Mouse (Mus musculus) heart, embryonic 14.5 days (tissue): ENCODE data around the gene Grm5. TPM values are rescaled to one million over a fixed set of nuclear protein-coding genes. Genes with fewer than 3 reads are reported as not detected.

Source experiments
- ATAC-seq: fragments of 200-750 bp; cut with Nextera tagmentation; 2 replicates; pipeline ENCODE4 v1.8.0; 2017; ENCODE audit warnings: low read depth, moderate TSS enrichment; ENCODE audit not compliant: insufficient number of reproducible peaks, insufficient read depth, low FRiP score
- H3K27ac ChIP-seq, 2 experiments: fragments of 200-500 bp in 1 of 2; fragments of 300-500 bp in 1 of 2; sonication (generic) in 1 of 2; replicated peaks in 1 of 2; 2 replicates each; pipeline ENCODE4 v1.5.1; 2012 to 2014; ENCODE audit warnings: low read depth in 2 of 2, low read length in 2 of 2, control low read depth in 1 of 2, mild to moderate bottlenecking in 1 of 2, mixed read lengths in 1 of 2; ENCODE audit not compliant: control insufficient read depth in 1 of 2, insufficient read depth in 1 of 2
- H3K27me3 ChIP-seq: fragments of 300-500 bp; sonication (generic); 2 replicates; pipeline ENCODE4 v1.6.1; 2014; ENCODE audit warnings: mild to moderate bottlenecking, low read length, control low read depth; ENCODE audit not compliant: control insufficient read depth, insufficient read depth
- H3K36me3 ChIP-seq: fragments of 300-500 bp; sonication (generic); 2 replicates; pipeline ENCODE4 v1.6.1; 2014; ENCODE audit warnings: mild to moderate bottlenecking, control low read depth, low read length, mixed read lengths; ENCODE audit not compliant: control insufficient read depth, insufficient read depth
- H3K4me1 ChIP-seq, 2 experiments: fragments of 200-500 bp in 1 of 2; fragments of 300-500 bp in 1 of 2; sonication (generic) in 1 of 2; 2 replicates each; pipeline ENCODE4 v1.6.1; 2012 to 2014; ENCODE audit warnings: low read length in 2 of 2, control low read depth in 1 of 2, mixed read lengths in 1 of 2; ENCODE audit not compliant: control insufficient read depth in 2 of 2, insufficient read depth in 2 of 2
- H3K4me2 ChIP-seq: fragments of 300-500 bp; sonication (generic); 2 replicates; pipeline ENCODE4 v1.6.1; 2014; ENCODE audit warnings: mild to moderate bottlenecking, low read length
- H3K4me3 ChIP-seq, 2 experiments: fragments of 200-500 bp in 1 of 2; fragments of 300-500 bp in 1 of 2; sonication (generic) in 1 of 2; 2 replicates each; pipeline ENCODE4 v1.5.1; 2012 to 2014; ENCODE audit warnings: low read length in 2 of 2, mild to moderate bottlenecking in 2 of 2, control low read depth in 1 of 2, low read depth in 1 of 2, moderate library complexity in 1 of 2; ENCODE audit not compliant: control insufficient read depth in 1 of 2, insufficient read depth in 1 of 2
- H3K9ac ChIP-seq: fragments of 300-500 bp; sonication (generic); 2 replicates; pipeline ENCODE4 v1.6.1; 2014; ENCODE audit warnings: mild to moderate bottlenecking, low read length
- H3K9me3 ChIP-seq: fragments of 300-500 bp; sonication (generic); 2 replicates; pipeline ENCODE4 v1.6.1; 2016; ENCODE audit warnings: low read length, control low read depth; ENCODE audit not compliant: control insufficient read depth
- WGBS: fragments of 180-500 bp; shearing (Covaris S2); extraction: QIAGEN DNeasy Blood & Tissue Kit; methylation state at CpG from one replicate; pipeline ENCODE4 v1.1.7; 2014; 5-methylcytosine and 5-hydroxymethylcytosine counted together
- polyA plus RNA-seq: library from polyadenylated mRNA; unstranded; fragments of >200 nt; fragmentation: Nextera tagmentation; extraction: Ambion mirVana; gene quantifications from 2 replicates; pipeline ENCODE4 v1.2.1, GENCODE M21; 2014

Gene Grm5
- polyA plus RNA-seq, 1 experiment from 2014 or later: not detected

- Histone ChIP-seq H3K27ac (no peak overlapping the region), H3K27me3 (no peaks in the 10 kb centered on the region), H3K4me1 (no peaks in the 10 kb centered on the region), H3K9me3 (no peaks in the 10 kb centered on the region), H3K9ac (no peak overlapping the region), H3K36me3 (no peaks in the 10 kb centered on the region), H3K4me2 (no peak overlapping the region), H3K4me3 (no peak overlapping the region)
- 0 out of 2 replicates have a peak, but pooled peaks have one; percentile 47 for ATAC-seq
- WGBS: 3% methylated on average over 1 of the region's 1 CpGs
Measured at GRCm38 (mm10) chr7:88097715-88098114, 513.7 kb downstream of the Grm5 start.

GRCm38 (mm10) chr7:88116724-88117409, 532.9 kb downstream of the Grm5 start:
- no peak overlapping the region for H3K4me3 ChIP-seq
- no peak overlapping the region for H3K27ac ChIP-seq
- no peak overlapping the region for H3K9ac ChIP-seq
- H3K36me3 ChIP-seq: no peaks in the 10 kb centered on the region
- H3K4me1 ChIP-seq: no peaks in the 10 kb centered on the region
- no peaks in the 10 kb centered on the region for H3K27me3 ChIP-seq
- H3K4me2 ChIP-seq: no peak overlapping the region
- no peaks in the 10 kb centered on the region for H3K9me3 ChIP-seq
- no peak for ATAC-seq
- WGBS: 71% methylated on average over 6 of the region's 6 CpGs

- no peak overlapping the region for H3K9ac ChIP-seq
- H3K27me3 ChIP-seq: peaks cover 19% of the 10 kb centered on the region
- no peak overlapping the region for H3K4me3 ChIP-seq
- H3K4me2 ChIP-seq: no peak overlapping the region
- ATAC-seq: no peak
- peaks cover 0 to 3% of the 10 kb centered on the region in 2 experiments; a peak in 1 of 4 replicates for H3K4me1 ChIP-seq
- no peaks in the 10 kb centered on the region for H3K9me3 ChIP-seq
- WGBS: 85% methylated on average over 8 of the region's 8 CpGs
- no peaks in the 10 kb centered on the region for H3K36me3 ChIP-seq
- no peak overlapping the region for H3K27ac ChIP-seq
Measured at GRCm38 (mm10) chr7:88128080-88128848, 544.3 kb downstream of the Grm5 start.

GRCm38 (mm10) chr7:88129536-88130487, 545.8 kb downstream of the Grm5 start:
- no peaks in the 10 kb centered on the region for H3K36me3 ChIP-seq
- 9% methylated on average over 41 of the region's 41 CpGs for WGBS
- H3K9me3 ChIP-seq: no peaks in the 10 kb centered on the region
- peaks cover 0 to 3% of the 10 kb centered on the region in 2 experiments; a peak in 1 of 4 replicates for H3K4me1 ChIP-seq
- ATAC-seq: no peak; the same call in 1 of the 2 replicates
- H3K27me3 ChIP-seq: peaks cover 19% of the 10 kb centered on the region
- peak overlapping the region; percentile 67 for H3K4me2 ChIP-seq
- no peak overlapping the region for H3K27ac ChIP-seq
- H3K9ac ChIP-seq: no peak overlapping the region; the same call in 1 of the 2 replicates
- peak overlapping the region; percentile 33 to 35 for H3K4me3 ChIP-seq

GRCm38 (mm10) chr7:88130488-88130849, 546.5 kb downstream of the Grm5 start:
- peaks cover 0 to 3% of the 10 kb centered on the region in 2 experiments; a peak in 1 of 4 replicates for H3K4me1 ChIP-seq
- no peak overlapping the region; the same call in 1 of the 2 replicates for H3K9ac ChIP-seq
- no peaks in the 10 kb centered on the region for H3K9me3 ChIP-seq
- WGBS: 22% methylated on average over 22 of the region's 22 CpGs
- no peak for ATAC-seq
- no peaks in the 10 kb centered on the region for H3K36me3 ChIP-seq
- H3K4me2 ChIP-seq: peak overlapping the region; percentile 67
- H3K27me3 ChIP-seq: peaks cover 19% of the 10 kb centered on the region
- peak overlapping the region; percentile 33 to 35 for H3K4me3 ChIP-seq
- no peak overlapping the region for H3K27ac ChIP-seq

- no peak for ATAC-seq
- no peak overlapping the region for H3K4me2 ChIP-seq
- no peak overlapping the region for H3K4me3 ChIP-seq
- H3K27ac ChIP-seq: no peak overlapping the region
- H3K36me3 ChIP-seq: no peaks in the 10 kb centered on the region
- no peak overlapping the region for H3K9ac ChIP-seq
- H3K27me3 ChIP-seq: no peaks in the 10 kb centered on the region
- no peaks in the 10 kb centered on the region for H3K4me1 ChIP-seq
- H3K9me3 ChIP-seq: no peaks in the 10 kb centered on the region
- 58% methylated on average over 1 of the region's 1 CpGs for WGBS
Measured at GRCm38 (mm10) chr7:88159542-88160241, 575.7 kb downstream of the Grm5 start.

- Histone ChIP-seq H3K27me3 (no peaks in the 10 kb centered on the region), H3K9ac (no peak overlapping the region), H3K27ac (no peak overlapping the region), H3K4me2 (no peak overlapping the region), H3K4me1 (no peaks in the 10 kb centered on the region), H3K36me3 (no peaks in the 10 kb centered on the region), H3K4me3 (no peak overlapping the region), H3K9me3 (no peaks in the 10 kb centered on the region)
- ATAC-seq: no peak
- WGBS: 81% methylated on average over 2 of the region's 2 CpGs
Measured at GRCm38 (mm10) chr7:88161586-88161985, 577.6 kb downstream of the Grm5 start.
